Mouse (Mus musculus) limb, embryonic 12.5 days (tissue): ENCODE measurements around the gene Sidt1. TPM values are rescaled to one million over a fixed set of nuclear protein-coding genes. Genes with fewer than 3 reads are reported as not detected.

Experiments
- ATAC-seq: fragments of 200-750 bp; cut with Nextera tagmentation; 2 replicates; pipeline ENCODE4 v1.8.0; 2017; ENCODE audit warnings: low read depth, moderate TSS enrichment; ENCODE audit not compliant: insufficient number of reproducible peaks, insufficient read depth, low FRiP score, low TSS enrichment
- H3K27ac ChIP-seq: fragments of 300-500 bp; sonication (generic); 2 replicates; pipeline ENCODE4 v1.5.1; 2016; ENCODE audit warnings: mild to moderate bottlenecking, moderate library complexity
- H3K27me3 ChIP-seq: fragments of 300-500 bp; sonication (generic); 2 replicates; pipeline ENCODE4 v1.6.1; 2016; ENCODE audit warnings: mild to moderate bottlenecking, moderate library complexity
- H3K36me3 ChIP-seq: fragments of 300-500 bp; sonication (generic); 2 replicates; pipeline ENCODE4 v1.6.1; 2016; ENCODE audit warnings: mild to moderate bottlenecking, moderate library complexity
- H3K4me1 ChIP-seq: fragments of 300-500 bp; sonication (generic); replicated peaks from 2 replicates; pipeline ENCODE4 v1.6.1; 2016
- H3K4me2 ChIP-seq: fragments of 300-500 bp; sonication (generic); 2 replicates; pipeline ENCODE4 v1.6.1; 2016; ENCODE audit warnings: mild to moderate bottlenecking, moderate library complexity
- H3K4me3 ChIP-seq: fragments of 300-500 bp; sonication (generic); replicated peaks from 2 replicates; pipeline ENCODE4 v1.5.1; 2016; ENCODE audit warnings: mild to moderate bottlenecking
- H3K9ac ChIP-seq: fragments of 300-500 bp; sonication (generic); replicated peaks from 2 replicates; pipeline ENCODE4 v1.6.1; 2016; ENCODE audit warnings: mild to moderate bottlenecking, moderate library complexity
- H3K9me3 ChIP-seq: fragments of 300-500 bp; sonication (generic); 2 replicates; pipeline ENCODE4 v1.6.1; 2016; ENCODE audit warnings: mild to moderate bottlenecking, moderate library complexity
- WGBS: fragments of 180-500 bp; shearing (Covaris S2); methylation state at CpG from one replicate; pipeline ENCODE4 v1.1.7; 2016; 5-methylcytosine and 5-hydroxymethylcytosine counted together
- polyA plus RNA-seq: library from polyadenylated mRNA; unstranded; fragments of >200 nt; fragmentation: Nextera tagmentation; extraction: Ambion mirVana; gene quantifications from 2 replicates; pipeline ENCODE4 v1.2.1, GENCODE M21; 2016

Sidt1 gene
- polyA plus RNA-seq, 1 experiment from 2014 or later = 0.10 TPM

DNA sequence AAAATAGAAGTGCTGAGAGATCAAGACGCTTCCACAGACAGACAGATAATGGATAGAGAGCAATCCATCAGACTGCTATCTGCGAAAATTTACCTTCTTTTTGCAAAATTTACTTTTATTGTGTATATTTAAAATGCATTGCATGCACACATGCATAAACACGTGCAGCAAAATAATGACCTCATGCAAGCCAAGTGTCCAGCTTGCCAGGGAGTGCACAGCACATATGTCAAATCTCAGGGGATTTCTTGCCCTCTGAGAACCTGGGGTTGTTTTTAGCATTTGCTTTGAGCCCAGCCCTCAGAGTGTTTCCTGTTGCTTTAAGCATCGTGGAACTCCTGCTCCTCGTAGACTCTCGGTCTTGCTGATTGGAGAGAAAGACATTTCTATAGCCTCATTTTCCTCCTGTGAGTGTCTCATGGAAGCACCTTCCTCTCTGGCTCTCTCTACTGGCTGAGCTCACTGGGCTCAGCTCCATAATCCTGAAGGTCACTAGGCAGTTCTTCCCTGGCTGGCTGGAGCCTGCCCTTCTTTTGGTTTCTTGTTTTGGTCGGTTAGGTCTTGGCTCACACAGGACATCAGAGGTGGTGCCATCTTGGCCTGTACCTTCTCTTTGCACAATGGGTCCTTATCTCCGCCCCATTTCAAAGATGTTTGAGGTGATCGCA is 61.5 kb downstream of the Sidt1 start:
- H3K4me2 ChIP-seq = no peak overlapping the region
- H3K9ac ChIP-seq = no peak overlapping the region
- no peaks in the 10 kb centered on the region for H3K4me1 ChIP-seq
- H3K4me3 ChIP-seq = no peak overlapping the region
- no peaks in the 10 kb centered on the region for H3K36me3 ChIP-seq
- no peak for ATAC-seq
- 82% methylated on average over 9 of the region's 9 CpGs for WGBS
- H3K27me3 ChIP-seq = no peaks in the 10 kb centered on the region
- H3K27ac ChIP-seq = no peak overlapping the region
- no peaks in the 10 kb centered on the region for H3K9me3 ChIP-seq

DNA sequence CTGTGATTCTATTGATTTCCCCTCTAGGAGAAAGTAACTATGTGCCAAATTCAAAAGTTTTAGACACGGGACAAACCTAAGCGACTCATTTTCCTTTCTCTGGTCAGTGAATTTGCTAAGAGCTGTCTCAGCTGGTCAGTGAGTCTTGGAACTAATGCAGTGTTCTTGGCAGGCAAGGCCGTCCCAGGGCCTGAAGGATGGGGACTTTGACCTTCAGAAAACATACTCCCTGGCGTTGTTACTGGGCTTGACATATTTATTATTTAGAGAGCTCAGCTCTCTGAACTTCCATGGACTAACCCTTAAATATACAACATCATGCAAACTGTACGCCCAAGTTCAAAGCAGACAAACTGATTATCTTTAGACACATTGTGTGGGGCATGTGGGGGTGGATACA is 62.4 kb downstream of the Sidt1 start:
- no peak overlapping the region for H3K4me2 ChIP-seq
- 87% methylated on average over 5 of the region's 5 CpGs for whole genome bisulfite sequencing

DNA sequence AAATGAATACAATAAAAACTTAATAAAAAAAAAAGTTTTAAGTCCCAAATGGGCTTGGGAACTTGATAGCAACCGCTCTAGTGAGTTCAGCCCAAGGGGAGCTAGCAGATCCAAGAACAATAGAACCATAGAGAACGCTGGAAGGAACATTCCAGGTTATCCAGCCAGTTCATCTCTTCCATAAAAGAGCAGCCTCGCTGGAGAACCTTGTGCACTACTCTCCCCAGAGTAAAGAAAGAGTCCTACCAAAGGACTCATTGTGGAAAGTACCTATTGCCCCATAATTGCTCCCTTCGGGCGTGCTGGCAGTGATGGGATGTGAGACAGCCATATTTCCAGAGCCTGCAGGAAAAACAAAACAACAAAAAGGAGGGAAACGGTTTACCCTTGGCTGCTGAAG is 63.4 kb downstream of the Sidt1 start:
- Histone ChIP-seq H3K4me2 (no peak overlapping the region), H3K4me1 (no peaks in the 10 kb centered on the region), H3K9me3 (no peaks in the 10 kb centered on the region), H3K27me3 (no peaks in the 10 kb centered on the region), H3K9ac (no peak overlapping the region), H3K4me3 (no peak overlapping the region), H3K27ac (no peak overlapping the region), H3K36me3 (no peaks in the 10 kb centered on the region)
- ATAC-seq = no peak
- 75% methylated on average over 6 of the region's 6 CpGs for WGBS

More for the DNA sequence above, 62.4 kb downstream of the Sidt1 start:
- H3K9me3 ChIP-seq = no peaks in the 10 kb centered on the region
- no peak overlapping the region for H3K9ac ChIP-seq
- no peaks in the 10 kb centered on the region for H3K4me1 ChIP-seq
- ATAC-seq = no peak
- H3K4me3 ChIP-seq = no peak overlapping the region
- H3K27me3 ChIP-seq = no peaks in the 10 kb centered on the region
- H3K27ac ChIP-seq = no peak overlapping the region
- H3K36me3 ChIP-seq = no peaks in the 10 kb centered on the region

DNA sequence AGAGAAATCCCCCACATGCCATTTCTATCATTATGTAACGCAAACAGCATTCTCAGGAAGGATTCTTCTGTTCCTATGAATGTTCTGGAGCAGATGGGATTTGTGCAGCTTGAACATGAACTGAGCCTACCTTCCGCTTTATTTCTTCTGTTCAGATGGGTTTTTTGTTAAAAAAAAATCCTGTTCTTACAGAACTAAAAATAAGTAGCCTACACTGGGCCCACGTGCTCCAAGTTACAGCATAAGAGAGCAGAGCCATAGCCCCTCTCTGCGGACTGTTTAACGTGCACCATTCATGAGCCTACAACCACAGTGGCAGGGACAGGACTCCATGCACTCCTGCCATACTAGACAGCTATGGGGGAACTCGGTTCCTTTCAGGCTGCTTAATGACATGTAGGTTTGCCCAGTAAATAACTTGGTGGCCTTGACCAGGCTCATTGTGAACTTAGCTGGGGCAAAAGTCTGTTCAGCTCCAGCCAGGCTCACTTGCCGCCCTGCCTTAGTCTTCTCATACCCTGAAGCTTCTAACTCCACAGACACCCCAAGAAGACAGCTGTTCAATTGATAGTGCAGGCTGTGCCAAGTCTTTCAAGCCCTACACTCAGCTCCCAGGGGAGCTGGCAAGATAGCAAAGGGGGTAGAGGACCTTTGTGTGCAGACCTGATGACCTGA is 64.3 kb downstream of the Sidt1 start:
- 86% methylated on average over 7 of the region's 7 CpGs for WGBS
- H3K9me3 ChIP-seq = no peaks in the 10 kb centered on the region
- no peak overlapping the region for H3K27ac ChIP-seq
- no peaks in the 10 kb centered on the region for H3K27me3 ChIP-seq
- no peaks in the 10 kb centered on the region for H3K4me1 ChIP-seq
- no peak overlapping the region for H3K9ac ChIP-seq
- no peak overlapping the region for H3K4me2 ChIP-seq
- H3K4me3 ChIP-seq = no peak overlapping the region
- ATAC-seq = no peak
- no peaks in the 10 kb centered on the region for H3K36me3 ChIP-seq

DNA sequence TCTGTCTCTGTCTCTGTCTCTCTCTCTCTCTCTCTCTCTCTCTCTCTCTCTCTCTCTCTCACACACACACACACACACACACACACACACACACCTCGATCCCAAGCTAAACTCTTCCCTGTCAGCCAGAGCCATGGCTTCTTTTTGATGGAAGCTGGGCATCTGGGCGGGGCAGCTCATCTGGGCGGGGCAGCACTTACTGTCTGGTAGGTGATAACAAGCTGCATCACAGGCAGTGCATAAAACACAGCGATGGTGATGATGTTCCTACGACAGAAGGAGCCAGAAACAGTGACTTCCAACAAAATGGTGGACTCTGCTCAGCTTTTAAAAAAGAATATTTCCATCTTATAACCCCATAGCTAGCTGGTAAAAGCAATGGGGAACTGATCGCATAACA is 67.4 kb downstream of the Sidt1 start:
- ATAC-seq = no peak
- H3K4me1 ChIP-seq = no peaks in the 10 kb centered on the region
- H3K9me3 ChIP-seq = no peaks in the 10 kb centered on the region
- H3K4me2 ChIP-seq = no peak overlapping the region
- WGBS = 86% methylated on average over 6 of the region's 6 CpGs
- H3K27ac ChIP-seq = no peak overlapping the region
- H3K4me3 ChIP-seq = no peak overlapping the region
- H3K9ac ChIP-seq = no peak overlapping the region
- no peaks in the 10 kb centered on the region for H3K36me3 ChIP-seq
- H3K27me3 ChIP-seq = no peaks in the 10 kb centered on the region

DNA sequence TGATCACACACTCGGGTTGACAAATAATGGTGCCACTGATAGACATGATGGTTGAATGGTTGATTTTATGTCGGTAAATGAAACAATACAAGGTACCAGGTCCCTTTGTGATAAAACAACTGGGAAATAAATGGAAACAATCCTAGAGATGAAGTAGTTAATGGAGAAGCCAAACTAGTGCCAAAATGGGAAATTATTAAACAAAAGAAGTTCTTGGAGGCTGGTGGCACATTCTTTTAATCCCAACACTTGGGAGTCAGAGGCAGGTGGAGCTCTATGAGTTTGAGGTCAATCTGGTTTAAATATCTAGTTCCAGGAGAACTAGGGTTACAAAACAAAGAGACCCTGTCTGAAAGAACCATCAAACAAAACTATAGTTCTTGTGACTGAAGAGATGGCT is 68.1 kb downstream of the Sidt1 start:
- Histone ChIP-seq H3K27me3 (no peaks in the 10 kb centered on the region), H3K9me3 (no peaks in the 10 kb centered on the region), H3K9ac (no peak overlapping the region), H3K36me3 (no peaks in the 10 kb centered on the region), H3K27ac (no peak overlapping the region), H3K4me3 (no peak overlapping the region), H3K4me1 (no peaks in the 10 kb centered on the region), H3K4me2 (no peak overlapping the region)
- WGBS = 85% methylated on average over 2 of the region's 2 CpGs
- ATAC-seq = no peak

DNA sequence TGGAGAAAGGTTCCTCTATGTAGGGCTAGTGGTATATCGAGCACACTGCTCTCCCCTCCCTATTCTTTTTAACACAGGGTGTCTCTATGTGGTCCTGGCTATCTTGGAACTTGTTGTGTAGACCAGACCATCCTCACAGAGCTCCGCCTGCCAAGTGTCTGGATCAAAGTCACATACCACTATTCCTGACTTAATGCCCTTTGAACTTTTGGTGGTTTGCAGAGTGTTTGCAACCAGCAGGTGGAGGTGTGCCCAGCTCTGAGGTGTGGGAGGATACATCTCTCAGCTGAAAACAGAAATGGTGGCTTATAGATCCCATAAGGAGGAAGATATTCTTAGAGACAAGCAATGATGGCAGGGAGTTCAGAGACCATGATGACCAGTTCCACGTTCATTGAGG is 75.5 kb downstream of the Sidt1 start:
- H3K27me3 ChIP-seq = no peaks in the 10 kb centered on the region
- H3K9ac ChIP-seq = no peak overlapping the region
- no peaks in the 10 kb centered on the region for H3K9me3 ChIP-seq
- no peaks in the 10 kb centered on the region for H3K36me3 ChIP-seq
- no peak overlapping the region for H3K27ac ChIP-seq
- no peaks in the 10 kb centered on the region for H3K4me1 ChIP-seq
- no peak overlapping the region for H3K4me3 ChIP-seq
- H3K4me2 ChIP-seq = no peak overlapping the region
- 82% methylated on average over 3 of the region's 3 CpGs for WGBS
- no peak for ATAC-seq

DNA sequence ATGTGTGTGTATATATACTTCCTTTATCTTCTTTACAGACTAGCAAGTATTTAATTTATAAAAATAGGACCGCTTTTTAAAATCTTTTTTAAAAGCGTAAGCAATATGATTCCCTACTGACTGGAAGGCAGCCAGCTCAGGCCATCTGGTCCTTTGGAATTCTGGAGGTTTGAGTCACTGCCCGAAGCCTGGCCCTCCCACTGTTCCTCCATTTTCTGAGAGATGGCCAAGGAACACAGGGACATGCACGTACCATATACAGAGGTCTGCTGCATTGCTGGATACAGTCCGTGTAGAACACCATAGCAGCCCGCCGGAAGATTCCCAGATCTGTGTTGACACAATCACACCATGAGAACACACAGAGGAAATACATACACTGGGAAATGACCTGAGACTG is 78.3 kb downstream of the Sidt1 start:
- no peak overlapping the region for H3K27ac ChIP-seq
- H3K4me2 ChIP-seq = no peak overlapping the region
- no peak overlapping the region for H3K9ac ChIP-seq
- H3K4me3 ChIP-seq = no peak overlapping the region
- no peaks in the 10 kb centered on the region for H3K9me3 ChIP-seq
- H3K27me3 ChIP-seq = no peaks in the 10 kb centered on the region
- no peak for ATAC-seq
- no peaks in the 10 kb centered on the region for H3K4me1 ChIP-seq
- WGBS = 91% methylated on average over 7 of the region's 7 CpGs
- no peaks in the 10 kb centered on the region for H3K36me3 ChIP-seq

DNA sequence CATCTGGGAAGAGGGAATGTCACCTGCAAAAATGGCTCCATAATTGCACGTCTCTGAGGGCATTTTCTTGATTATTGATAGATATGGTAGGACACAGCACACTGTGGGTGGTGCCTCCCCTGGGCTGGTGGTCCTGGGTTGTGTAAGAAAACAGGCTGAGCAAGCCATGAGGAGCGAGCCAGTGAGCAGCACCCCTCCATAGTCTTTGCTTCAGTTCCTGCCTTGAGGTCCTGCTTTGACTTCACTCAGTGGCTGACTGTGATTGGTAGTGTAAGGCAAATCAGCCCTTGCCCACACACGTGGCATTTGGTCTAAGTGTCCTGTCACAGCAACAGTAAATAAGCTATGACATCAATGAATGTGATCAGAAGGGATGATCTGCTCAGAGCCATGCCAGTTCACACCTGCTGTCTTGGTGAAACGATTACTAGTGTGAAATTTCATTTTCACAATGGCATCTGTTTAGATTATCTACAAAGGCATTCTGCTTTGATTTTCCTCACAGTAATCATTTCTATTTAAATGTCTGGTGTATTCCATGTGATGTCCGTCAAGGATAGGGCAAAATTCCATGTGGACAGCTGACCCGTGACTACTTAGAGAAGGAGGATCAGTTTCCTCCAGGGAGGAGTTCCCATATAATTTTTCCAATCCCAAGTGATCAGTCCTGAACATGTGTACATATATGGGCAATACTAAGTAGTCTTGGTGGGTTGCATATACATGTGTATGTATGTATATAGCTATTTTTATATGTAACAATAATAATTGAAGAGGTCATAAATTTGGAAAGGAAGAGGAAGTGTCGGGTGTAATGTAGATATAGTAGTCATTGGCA is 79.0 kb downstream of the Sidt1 start:
- no peaks in the 10 kb centered on the region for H3K9me3 ChIP-seq
- H3K9ac ChIP-seq = no peak overlapping the region
- H3K4me1 ChIP-seq = no peaks in the 10 kb centered on the region
- no peaks in the 10 kb centered on the region for H3K27me3 ChIP-seq
- H3K4me3 ChIP-seq = no peak overlapping the region
- no peak overlapping the region for H3K27ac ChIP-seq
- no peaks in the 10 kb centered on the region for H3K36me3 ChIP-seq
- H3K4me2 ChIP-seq = no peak overlapping the region
- ATAC-seq = no peak
- WGBS = 80% methylated on average over 7 of the region's 7 CpGs

DNA sequence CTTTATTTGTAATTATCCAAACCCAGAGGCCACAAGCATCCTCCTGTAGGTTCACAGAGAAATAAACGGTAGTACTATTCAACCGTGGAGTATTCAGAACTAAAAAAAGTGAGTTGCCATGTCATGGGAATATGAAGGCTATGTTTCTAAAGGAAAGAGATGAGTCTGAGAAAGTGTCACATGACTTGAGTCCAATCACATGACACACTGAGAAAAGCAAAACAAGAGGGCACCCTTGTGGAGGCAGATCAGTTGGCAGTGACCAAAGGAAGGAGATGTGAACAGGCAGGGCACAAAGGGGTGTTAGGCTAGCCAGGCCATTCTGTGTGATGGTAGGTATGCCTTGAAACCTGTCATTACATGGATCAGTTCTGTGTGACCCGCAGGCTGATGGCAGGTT is 80.3 kb downstream of the Sidt1 start:
- no peak overlapping the region for H3K4me2 ChIP-seq
- no peak for ATAC-seq
- H3K9ac ChIP-seq = no peak overlapping the region
- no peaks in the 10 kb centered on the region for H3K9me3 ChIP-seq
- no peak overlapping the region for H3K27ac ChIP-seq
- no peaks in the 10 kb centered on the region for H3K36me3 ChIP-seq
- H3K27me3 ChIP-seq = no peaks in the 10 kb centered on the region
- H3K4me3 ChIP-seq = no peak overlapping the region
- no peaks in the 10 kb centered on the region for H3K4me1 ChIP-seq
- WGBS = 92% methylated on average over 3 of the region's 3 CpGs

DNA sequence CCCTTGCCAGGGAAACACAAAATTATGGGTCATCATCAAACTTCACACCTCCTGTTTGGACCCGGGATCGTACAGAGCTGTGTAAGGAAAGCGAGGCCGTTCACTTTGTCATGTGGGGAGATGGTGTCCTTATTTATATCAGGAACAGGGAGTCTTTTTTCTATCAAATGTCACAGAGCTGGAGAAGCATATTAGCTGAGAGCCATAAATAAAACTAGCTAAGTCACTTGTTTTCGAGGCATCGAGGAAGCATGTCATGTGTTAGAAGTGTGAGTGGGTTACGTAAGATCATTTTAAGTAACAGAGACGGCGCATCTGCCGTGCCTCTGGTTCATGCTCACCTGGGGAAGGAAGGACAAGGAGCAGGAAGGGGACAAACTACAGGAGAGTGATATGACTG is 83.0 kb downstream of the Sidt1 start:
- no peak overlapping the region for H3K9ac ChIP-seq
- no peaks in the 10 kb centered on the region for H3K4me1 ChIP-seq
- no peaks in the 10 kb centered on the region for H3K36me3 ChIP-seq
- no peak overlapping the region for H3K4me2 ChIP-seq
- no peaks in the 10 kb centered on the region for H3K27me3 ChIP-seq
- no peak overlapping the region for H3K4me3 ChIP-seq
- no peak overlapping the region for H3K27ac ChIP-seq
- WGBS = 91% methylated on average over 10 of the region's 10 CpGs
- ATAC-seq = no peak
- 0 out of 2 replicates have a peak, but pooled peaks cover 4% of the 10 kb centered on the region for H3K9me3 ChIP-seq
